Mouse (Mus musculus) cerebellum, adult 2 months (tissue): ENCODE measurements around the gene Rras2.

Experiments
- CTCF ChIP-seq: fragments of 200-500 bp; IDR thresholded peaks from 2 replicates; pipeline ENCODE4 v1.5.1; 2011; ENCODE audit warnings: low read depth, mild to moderate bottlenecking, control low read depth, low read length, moderate library complexity, borderline replicate concordance; ENCODE audit not compliant: insufficient read depth
- POLR2A ChIP-seq: fragments of 200-500 bp; IDR thresholded peaks from 2 replicates; pipeline ENCODE4 v1.6.1; 2011; ENCODE audit warnings: low read length, control low read depth, borderline replicate concordance; ENCODE audit not compliant: insufficient read depth

GRCm38 (mm10) chr7:114043929-114044549, 73.5 kb downstream of the Rras2 start:
- TF ChIP-seq POLR2A, result no peak
- no peak for TF ChIP-seq CTCF
